Mouse (Mus musculus): ENCODE results near the gene Entpd4b.
"Not testable (repeated sequence)": the region's sequence is repeated elsewhere in the genome, so short reads cannot be mapped to it uniquely, and the experiment has no call there.

Gene Entpd4b

DNA sequence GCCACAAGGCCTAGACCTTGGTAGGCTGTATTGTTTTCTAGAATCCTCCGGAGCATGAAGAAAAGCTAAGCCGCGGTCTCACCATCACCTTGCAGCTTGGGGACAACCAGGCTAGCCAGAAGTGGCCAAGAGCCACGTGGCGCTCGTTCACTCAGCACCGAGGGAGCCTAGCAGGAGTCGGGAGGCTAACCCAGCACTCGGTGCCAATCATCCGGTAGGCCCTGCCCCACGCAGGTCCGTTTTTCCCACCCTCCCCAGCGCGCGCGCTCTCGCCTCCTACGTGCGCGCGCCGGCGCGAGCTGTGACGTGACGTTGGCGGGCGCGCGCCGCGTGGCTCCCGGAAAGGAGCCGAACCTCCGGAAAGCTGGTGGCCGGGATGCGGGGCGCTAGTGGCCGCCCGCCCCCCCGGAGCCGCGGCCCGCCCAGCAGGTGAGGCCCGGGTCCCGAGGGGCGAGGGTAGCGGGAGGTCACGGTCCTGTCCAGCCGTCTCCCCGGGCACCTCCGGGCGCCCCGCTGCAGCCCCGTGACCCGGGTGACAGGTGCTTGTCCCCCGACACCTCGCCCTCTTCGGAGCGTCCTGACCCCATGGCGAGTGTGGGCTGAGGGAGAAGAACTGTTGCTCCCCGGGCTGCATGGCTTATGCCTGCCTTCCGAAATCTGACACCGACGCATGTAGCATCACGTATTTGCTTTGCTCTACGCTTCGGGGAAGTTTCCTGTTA, at the start of gene Entpd4b:
Gene Entpd4b (plus strand): TSS at position 315 of the 722 bp plus-strand sequence.
- DNase-seq: not testable (repeated sequence)

DNA sequence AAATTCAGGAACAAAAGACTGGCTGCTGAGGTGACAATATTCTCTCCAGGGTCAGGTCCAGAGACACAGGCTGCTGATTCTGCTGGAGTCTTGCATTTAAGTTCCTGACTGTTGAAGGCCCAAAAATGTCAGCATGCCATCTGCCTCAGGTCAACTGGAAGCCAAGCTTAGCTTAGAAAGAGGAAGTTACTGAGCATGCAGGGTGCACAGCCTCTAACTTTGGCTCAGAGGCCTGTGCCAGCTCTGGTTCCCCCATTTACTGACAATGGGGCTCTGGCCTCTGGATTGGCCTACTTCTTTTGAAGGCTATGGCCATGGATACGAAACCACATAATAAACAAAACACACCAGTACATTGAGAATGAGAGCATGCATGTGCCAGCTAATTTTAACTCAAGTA, 48.2 kb upstream of the Entpd4b start:
- not testable (repeated sequence) for DNase-seq

DNA sequence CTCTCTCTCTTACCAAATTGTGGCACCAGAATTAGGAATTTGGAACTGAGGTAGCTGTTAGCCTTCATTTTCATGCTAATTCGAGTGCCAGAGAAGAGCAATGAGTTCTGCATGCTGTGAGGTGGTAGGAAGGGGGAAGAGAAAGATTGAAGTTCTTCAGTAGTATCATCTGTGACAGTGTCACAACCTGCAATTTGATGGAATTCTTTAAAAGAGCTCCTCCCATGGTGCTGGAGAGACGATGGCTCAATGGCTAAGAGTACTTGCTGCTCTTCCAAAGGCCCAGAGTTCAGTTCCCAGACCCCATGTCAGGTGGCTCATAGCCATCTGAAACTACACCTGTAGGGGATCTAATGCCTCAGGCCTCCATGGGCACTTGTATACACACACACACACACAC, 42.8 kb upstream of the Entpd4b start, which contains the start of gene Gm27179:
Gene Gm27179 (minus strand): TSS at position 101 of the 400 bp plus-strand sequence.
- DNase-seq: not testable (repeated sequence)

DNA sequence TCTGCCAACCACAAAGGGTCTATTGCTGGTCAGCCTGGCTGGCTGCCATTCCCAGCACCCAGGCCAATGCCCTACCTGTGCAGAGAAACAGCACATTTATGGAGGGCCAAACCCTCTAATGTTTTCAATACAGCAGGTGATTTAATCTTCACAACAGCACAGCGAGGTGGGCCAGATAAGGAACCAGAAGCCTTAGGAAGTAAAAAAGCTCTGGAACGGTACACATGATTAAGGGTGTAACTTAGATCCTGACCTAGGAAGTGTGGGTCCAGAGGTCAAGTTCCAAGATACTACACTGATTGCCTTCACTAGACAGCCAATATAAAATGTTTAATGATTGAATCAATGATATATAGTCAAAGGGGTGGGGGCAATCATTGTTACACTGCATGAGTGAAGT, 34.4 kb upstream of the Entpd4b start:
- DNase-seq: not testable (repeated sequence)

DNA sequence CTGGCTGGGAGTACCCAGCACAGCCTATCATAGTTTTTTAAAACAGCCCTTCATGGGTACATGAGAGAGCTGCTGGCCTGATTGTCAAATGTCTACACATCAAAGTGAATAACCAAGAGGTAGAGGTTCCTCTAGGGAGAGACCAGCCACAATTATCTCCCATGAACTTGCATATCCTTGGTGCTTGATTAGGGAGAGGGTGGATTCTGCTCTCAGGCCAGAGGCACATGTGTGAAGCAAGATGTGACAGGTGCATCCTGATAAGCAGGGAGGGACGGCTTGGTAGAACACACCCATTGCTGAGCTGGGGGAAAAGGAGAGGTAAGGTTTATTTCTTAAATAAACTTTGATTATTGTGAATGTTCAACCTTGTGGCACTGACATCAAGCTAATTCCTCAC, 32.2 kb upstream of the Entpd4b start:
- not testable (repeated sequence) for DNase-seq

DNA sequence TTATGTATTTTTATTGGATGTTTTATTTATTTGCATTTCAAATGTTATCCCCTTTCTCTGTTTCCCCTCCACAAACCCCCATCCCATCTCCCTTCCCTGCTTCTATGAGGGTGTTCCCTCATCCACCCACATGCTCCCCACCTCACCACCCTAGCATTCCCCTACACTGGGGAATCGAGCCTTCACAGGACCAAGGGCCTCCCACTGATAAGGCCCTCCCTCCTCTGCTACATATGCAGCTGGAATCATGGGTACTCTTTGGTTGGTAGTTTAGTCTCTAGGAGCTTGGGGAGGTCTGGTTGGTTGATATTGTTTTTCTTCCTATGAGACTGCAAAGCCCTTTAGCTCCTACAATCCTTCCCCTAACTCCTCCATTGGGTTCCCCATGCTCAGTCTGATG, 29.0 kb upstream of the Entpd4b start:
- DNase-seq: not testable (repeated sequence)

DNA sequence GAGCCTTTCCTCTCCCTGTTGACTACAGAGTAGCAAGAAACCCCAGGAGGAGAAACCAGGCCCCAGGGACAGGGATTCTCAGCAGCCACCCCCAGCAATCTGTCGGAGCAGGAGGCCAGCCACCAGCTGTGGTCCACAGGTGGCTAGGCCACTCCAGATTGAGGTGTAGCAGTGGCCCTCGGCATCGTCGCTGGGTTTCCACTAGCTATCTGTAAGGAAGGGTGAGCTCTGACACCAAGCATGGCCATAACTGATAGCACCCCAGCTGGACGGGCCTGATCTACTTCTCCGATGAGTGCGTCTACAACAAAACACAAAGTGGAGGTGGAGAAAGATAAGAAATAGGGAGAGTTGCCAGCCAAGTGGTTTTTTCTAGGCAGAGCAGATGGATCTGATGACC, 18.7 kb upstream of the Entpd4b start:
- DNase-seq: not testable (repeated sequence)

DNA sequence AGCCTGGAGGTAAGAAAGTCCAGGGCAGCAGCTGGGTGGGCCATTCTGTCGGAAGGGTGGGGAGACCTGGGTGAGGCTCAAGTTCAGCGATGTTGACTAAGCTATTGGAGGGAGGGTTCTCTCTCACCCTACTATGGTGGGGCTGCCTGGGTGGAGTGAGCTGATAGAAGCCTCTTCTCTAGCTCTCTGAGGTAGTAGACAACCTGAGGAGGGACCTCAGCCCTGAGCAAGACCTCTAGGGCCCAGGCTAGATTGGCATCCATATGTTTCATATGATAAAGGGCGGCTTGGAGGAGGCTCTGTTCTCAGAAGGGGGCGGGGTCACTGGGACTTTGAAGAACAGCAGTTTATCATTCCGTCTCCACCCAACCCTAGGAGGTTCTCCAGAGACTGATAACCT, 15.1 kb upstream of the Entpd4b start:
- not testable (repeated sequence) for DNase-seq

DNA sequence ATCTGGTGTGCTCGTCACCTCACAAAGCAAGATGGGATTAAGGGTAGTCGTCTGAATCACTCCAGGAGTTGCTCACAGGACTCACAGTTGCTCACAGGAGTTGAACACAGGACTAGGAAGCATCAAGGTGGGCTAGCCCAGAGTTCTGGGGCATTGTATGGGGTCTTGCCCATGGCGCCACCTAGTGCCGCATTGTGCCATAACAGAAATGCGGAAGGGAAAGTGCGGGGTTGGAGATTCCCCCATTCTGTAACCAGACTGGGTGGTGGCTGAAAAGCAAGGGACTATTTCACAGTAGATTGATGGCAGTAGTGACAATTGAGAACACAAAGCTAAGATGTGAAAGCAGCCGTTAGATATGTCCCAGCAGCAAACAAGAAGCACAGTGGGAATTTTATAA, 12.5 kb upstream of the Entpd4b start:
- DNase-seq: not testable (repeated sequence)

DNA sequence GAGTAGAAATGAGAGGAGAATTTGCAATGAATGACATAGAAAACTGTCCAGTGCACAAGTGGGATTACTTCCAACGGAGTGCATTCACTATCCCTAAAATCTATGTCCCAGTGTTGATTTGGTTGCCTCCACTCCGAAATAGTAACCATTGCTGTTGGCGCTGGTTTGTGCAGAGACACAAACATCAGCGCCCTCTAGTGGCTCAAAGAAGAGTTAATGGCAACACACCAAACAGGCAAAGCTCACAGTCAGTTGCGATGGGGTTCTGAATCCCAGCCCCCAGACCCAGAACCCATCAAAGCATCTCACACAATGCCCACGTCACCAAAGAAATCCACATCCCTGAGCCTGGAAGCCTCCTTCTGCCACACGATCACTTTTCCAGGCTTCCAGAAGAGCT, 11.2 kb upstream of the Entpd4b start:
- DNase-seq: not testable (repeated sequence)

DNA sequence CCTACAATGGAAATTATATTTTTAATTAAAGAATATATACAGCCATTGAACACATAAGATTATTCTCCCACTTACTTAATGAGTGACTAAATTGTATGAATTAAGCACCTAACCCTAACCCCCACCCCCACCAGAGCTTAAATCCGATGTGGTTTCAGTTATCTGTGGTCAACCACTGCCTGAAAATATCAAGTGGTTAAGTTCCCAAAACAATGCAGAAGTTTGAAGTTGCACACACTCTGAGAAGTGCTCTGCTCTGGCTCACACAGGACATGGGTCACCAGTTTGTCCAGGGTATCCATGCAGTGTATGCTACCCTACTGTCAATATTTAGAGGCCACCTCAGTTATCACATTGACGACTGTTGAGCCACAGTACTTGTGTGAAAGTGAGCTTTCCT, 10.2 kb upstream of the Entpd4b start:
- DNase-seq: not testable (repeated sequence)

DNA sequence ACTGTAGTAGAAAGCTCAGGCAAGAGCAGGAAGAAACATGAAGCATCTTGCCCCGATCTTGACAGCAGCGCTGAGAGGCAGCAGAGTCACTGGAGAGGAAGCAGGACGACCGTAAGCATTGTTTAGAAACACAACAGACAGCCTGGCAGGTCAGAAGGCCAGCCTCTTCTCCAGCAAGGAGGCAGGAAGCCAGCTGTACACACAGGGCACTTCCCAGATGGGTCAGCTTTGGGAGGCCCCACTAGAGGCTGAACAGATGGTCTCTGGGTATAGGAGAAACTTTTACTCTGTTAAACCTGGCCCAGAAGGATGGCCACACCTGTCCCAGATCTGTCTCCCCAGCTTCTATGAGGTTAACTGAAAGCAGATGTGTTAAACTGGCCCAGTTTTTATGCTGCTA, 7.9 kb upstream of the Entpd4b start:
- DNase-seq: not testable (repeated sequence)

DNA sequence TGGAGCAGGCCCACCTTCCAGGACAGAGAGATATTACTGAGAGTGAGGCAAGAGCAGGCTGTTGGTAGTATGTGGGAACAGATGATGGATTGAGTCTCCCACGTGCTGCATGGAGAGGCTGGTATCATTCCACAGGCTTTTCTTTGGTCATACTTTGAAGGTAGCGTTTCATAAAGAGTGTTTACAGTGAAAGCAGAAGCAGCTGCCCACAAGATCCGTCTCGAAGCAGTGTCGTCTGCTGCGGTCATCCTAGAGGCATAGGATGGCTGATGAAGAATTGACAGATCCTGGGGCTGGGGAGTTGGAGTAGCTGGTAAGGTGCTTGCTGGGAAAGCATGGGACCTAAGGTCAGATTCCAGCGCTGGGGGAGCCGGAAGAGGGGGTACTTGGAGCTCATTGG, 1.6 kb downstream of the Entpd4b start:
- DNase-seq: not testable (repeated sequence)

DNA sequence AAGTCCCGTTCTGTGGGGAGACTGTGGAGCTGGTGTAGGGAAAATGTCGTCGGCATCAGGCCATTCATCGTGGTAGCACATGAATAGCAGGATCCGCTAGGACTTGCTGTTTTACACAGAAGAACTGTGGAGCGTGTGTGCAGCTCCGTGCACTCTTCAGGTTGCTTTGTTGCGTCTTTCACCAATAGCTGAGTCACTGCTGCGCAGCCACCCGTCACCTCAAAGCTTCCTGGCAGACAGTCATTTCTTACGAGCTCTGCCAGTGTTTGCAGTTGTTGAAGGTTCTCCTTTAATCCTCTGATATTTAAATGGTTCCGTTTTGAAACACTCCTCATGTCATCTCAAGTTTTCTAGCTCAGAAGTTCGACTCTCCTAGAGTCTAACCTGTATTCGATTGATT, 2.3 kb downstream of the Entpd4b start:
- not testable (repeated sequence) for DNase-seq
